8 mouse cellular contexts compared by ENCODE assay signal in the genomic region with DNA sequence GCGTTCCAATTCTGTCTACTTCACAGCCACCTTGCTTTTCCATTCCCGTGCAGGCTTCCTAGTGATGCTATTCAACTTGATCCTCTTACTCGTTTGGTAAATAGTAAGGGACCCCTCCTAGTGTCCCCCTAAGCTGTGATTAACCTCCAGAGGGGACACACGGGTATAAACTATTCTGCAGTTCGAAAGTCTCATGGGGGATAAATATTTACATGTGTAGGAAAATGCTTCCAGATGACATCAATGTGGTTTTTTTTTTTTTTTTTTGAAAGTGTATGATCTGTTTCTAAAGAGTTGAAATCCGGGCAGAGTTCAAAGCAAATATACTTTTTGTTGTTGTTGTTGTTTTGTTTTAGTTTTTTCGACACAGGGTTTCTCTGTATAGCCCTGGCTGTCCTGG. TPM values are rescaled to one million over a fixed set of nuclear protein-coding genes. Genes with fewer than 3 reads are reported as not detected.
DNase-seq lines count a peak whose midpoint lies in the region; ATAC-seq and TF ChIP-seq lines count a peak whose summit lies in the region.

No protein-coding gene starts in this region.

- peak overlapping the region; percentile 54; the same call in 1 of the 2 replicates for H3K4me3 ChIP-seq in heart, adult 2 months
- peak overlapping the region; percentile 73 for H3K4me3 ChIP-seq in E14TG2a.4 (replicated peaks; ENCODE audit: low read length)
- H3K4me3 ChIP-seq in hindbrain, embryonic 13.5 days, result peak overlapping the region; percentile 40; the same call in 1 of the 2 replicates
- H3K4me3 ChIP-seq in midbrain, embryonic 10.5 days, result peak overlapping the region; percentile 48; the same call in 1 of the 2 replicates

- TF ChIP-seq CTCF in heart, adult 2 months (IDR thresholded peaks at IDR 0.05), result no peak
- TF ChIP-seq CTCF in E14TG2a.4 (conservative IDR thresholded peaks at IDR 0.05; ENCODE audit: low read length), result no peak

- no peak for DNase-seq in heart, adult 2 months
- DNase-seq in heart, adult 18-20 months, result no peak
- DNase-seq in midbrain, embryonic 10.5 days (ENCODE audit: low spot score), result no peak
- DNase-seq in frontal cortex, postnatal 25 days (ENCODE audit: low spot score in 2 of 2), result no peak
- DNase-seq in urinary bladder, postnatal 4 days (ENCODE audit: low spot score in 2 of 2), result no peak
- no peak for DNase-seq in right cerebral cortex, postnatal 25 days

- peaks cover 3% of the 10 kb centered on the region for H3K4me1 ChIP-seq in heart, adult 2 months (ENCODE audit: control insufficient read depth, insufficient read depth, low read length)
- peaks cover 69% of the 10 kb centered on the region for H3K4me1 ChIP-seq in E14TG2a.4 (replicated peaks; ENCODE audit: low read depth, low read length)
- H3K4me1 ChIP-seq in hindbrain, embryonic 13.5 days (replicated peaks), result peaks cover 36% of the 10 kb centered on the region
- H3K4me1 ChIP-seq in midbrain, embryonic 10.5 days, result peaks cover 54% of the 10 kb centered on the region

- H3K27ac ChIP-seq in heart, adult 2 months, result peak overlapping the region; percentile 5
- peak overlapping the region; percentile 79 for H3K27ac ChIP-seq in hindbrain, embryonic 13.5 days
- H3K27ac ChIP-seq in midbrain, embryonic 10.5 days (replicated peaks), result peak overlapping the region; percentile 73

- intact Hi-C loops in heart, adult 2 months (cut with DNase I), result no loop called here

- H3K9ac ChIP-seq in heart, adult 2 months (ENCODE audit: low read depth, low read length), result no peak overlapping the region
- 0 out of 2 replicates have a peak overlapping the region, but pooled peaks have one; percentile 62 for H3K9ac ChIP-seq in hindbrain, embryonic 13.5 days

- ATAC-seq in hindbrain, embryonic 13.5 days (ENCODE audit: low FRiP score), result no peak

- no peak for TF ChIP-seq EP300 in heart, adult 2 months (IDR thresholded peaks at IDR 0.05; ENCODE audit: insufficient read depth, low read depth, low read length)

- H3K9me3 ChIP-seq in E14TG2a.4 (ENCODE audit: low read length), result no peaks in the 10 kb centered on the region
- no peaks in the 10 kb centered on the region for H3K9me3 ChIP-seq in hindbrain, embryonic 13.5 days
- no peaks in the 10 kb centered on the region for H3K9me3 ChIP-seq in midbrain, embryonic 10.5 days (replicated peaks)

- H3K27me3 ChIP-seq in heart, adult 2 months (ENCODE audit: control insufficient read depth, insufficient read depth, low read length), result no peaks in the 10 kb centered on the region
- H3K27me3 ChIP-seq in E14TG2a.4 (ENCODE audit: insufficient read depth, low read length), result no peaks in the 10 kb centered on the region
- no peaks in the 10 kb centered on the region for H3K27me3 ChIP-seq in hindbrain, embryonic 13.5 days
- no peaks in the 10 kb centered on the region for H3K27me3 ChIP-seq in midbrain, embryonic 10.5 days (ENCODE audit: low read depth, poor library complexity, severe bottlenecking)

- no peaks in the 10 kb centered on the region for H3K36me3 ChIP-seq in heart, adult 2 months (ENCODE audit: control insufficient read depth, insufficient read depth, low read length)
- H3K36me3 ChIP-seq in E14TG2a.4 (ENCODE audit: insufficient read depth, low read length), result no peaks in the 10 kb centered on the region
- no peaks in the 10 kb centered on the region for H3K36me3 ChIP-seq in hindbrain, embryonic 13.5 days
- H3K36me3 ChIP-seq in midbrain, embryonic 10.5 days, result no peaks in the 10 kb centered on the region

- WGBS in heart, adult 2 months, result 53% methylated on average over 7 of the region's 7 CpGs
- WGBS in hindbrain, embryonic 13.5 days, result 57% methylated on average over 7 of the region's 7 CpGs
- WGBS in midbrain, embryonic 10.5 days, result 60% methylated on average over 7 of the region's 7 CpGs

- no peaks in the 10 kb centered on the region for H3K79me2 ChIP-seq in heart, adult 2 months (replicated peaks; ENCODE audit: control insufficient read depth, insufficient read depth, low read length)

- H3K4me2 ChIP-seq in hindbrain, embryonic 13.5 days, result peak overlapping the region; percentile 58

- TF ChIP-seq POLR2A in heart, adult 2 months (IDR thresholded peaks at IDR 0.05; ENCODE audit: insufficient read depth, low read depth, low read length), result no peak

RNA-seq across cellular contexts. Expression of gene Rassf3, which starts 29.8 kb away (rescaled TPM):
- total RNA-seq in heart, adult 2 months (2021), result 100 to 1,000 TPM; 134 to 135 TPM
- polyA plus RNA-seq in heart, adult 2 months (2012; rRNA removed), result 69.4 and 121 TPM in 2 replicates
- total RNA-seq in heart, adult 18-20 months (2021), result 100 to 1,000 TPM; 131 to 138 TPM
- polyA plus RNA-seq in hindbrain, embryonic 13.5 days (2015; fragmentation: Nextera tagmentation; extraction: Ambion mirVana), result 5.2 and 5.3 TPM in 2 replicates
- 7.2 and 7.8 TPM in 2 replicates for polyA plus RNA-seq in midbrain, embryonic 10.5 days (2016; fragmentation: Nextera tagmentation; extraction: Ambion mirVana)

Comparison
In these comparisons a context has a peak if more than half of its experiments do, and no peak if none do; other contexts are left out.
1. H3K27ac ChIP-seq: peak in every context shown above with its lines; median percentile 79 in hindbrain, embryonic 13.5 days; 73 in midbrain, embryonic 10.5 days; 5 in heart, adult 2 months.